Mouse (Mus musculus) liver, embryonic 16.5 days (tissue): Measurements from ENCODE around the gene Ap2s1. TPM values are rescaled to one million over a fixed set of nuclear protein-coding genes. Genes with fewer than 3 reads are reported as not detected.
A peak's percentile ranks its signal among the peaks of the same experiment; 100 is the strongest.

Experiments used
- ATAC-seq: fragments of 200-750 bp; cut with Nextera tagmentation; 2 replicates; pipeline ENCODE4 v1.8.0; 2017; ENCODE audit warnings: low read depth, mild to moderate bottlenecking, moderate number of reproducible peaks, moderate library complexity
- H3K27ac ChIP-seq: fragments of 300-500 bp; sonication (generic); 2 replicates; pipeline ENCODE4 v1.5.1; 2014; ENCODE audit warnings: mild to moderate bottlenecking, low read length
- H3K27me3 ChIP-seq: fragments of 300-500 bp; sonication (generic); 2 replicates; pipeline ENCODE4 v1.6.1; 2014; ENCODE audit warnings: low read depth, low read length, mixed read lengths; ENCODE audit not compliant: control insufficient read depth, insufficient read depth
- H3K36me3 ChIP-seq: fragments of 300-500 bp; sonication (generic); 2 replicates; pipeline ENCODE4 v1.6.1; 2014; ENCODE audit warnings: mild to moderate bottlenecking; ENCODE audit not compliant: control insufficient read depth, insufficient read depth
- H3K4me1 ChIP-seq: fragments of 300-500 bp; sonication (generic); 2 replicates; pipeline ENCODE4 v1.6.1; 2014; ENCODE audit warnings: low read depth, low read length, mixed read lengths; ENCODE audit not compliant: control insufficient read depth
- H3K4me2 ChIP-seq: fragments of 300-500 bp; sonication (generic); 2 replicates; pipeline ENCODE4 v1.6.1; 2014; ENCODE audit warnings: low read depth, low read length, mixed read lengths
- H3K4me3 ChIP-seq: fragments of 300-500 bp; sonication (generic); 2 replicates; pipeline ENCODE4 v1.5.1; 2014; ENCODE audit warnings: low read depth, mild to moderate bottlenecking, low read length
- H3K9ac ChIP-seq: fragments of 300-500 bp; sonication (generic); 2 replicates; pipeline ENCODE4 v1.6.1; 2014; ENCODE audit warnings: low read depth, low read length
- H3K9me3 ChIP-seq: fragments of 300-500 bp; sonication (generic); replicated peaks from 2 replicates; pipeline ENCODE4 v1.6.1; 2016; ENCODE audit warnings: low read length; ENCODE audit not compliant: control insufficient read depth
- WGBS: fragments of 180-500 bp; shearing (Covaris S2); extraction: QIAGEN DNeasy Blood & Tissue Kit; methylation state at CpG from one replicate; pipeline ENCODE4 v1.1.7; 2014; ENCODE audit not compliant: insufficient replicate concordance; 5-methylcytosine and 5-hydroxymethylcytosine counted together
- polyA plus RNA-seq: library from polyadenylated mRNA; unstranded; fragments of >200 nt; fragmentation: Nextera tagmentation; extraction: Ambion mirVana; gene quantifications from 2 replicates; pipeline ENCODE4 v1.2.1, GENCODE M21; 2015

Gene Ap2s1
- polyA plus RNA-seq, 1 experiment from 2014 or later: 155 TPM

DNA sequence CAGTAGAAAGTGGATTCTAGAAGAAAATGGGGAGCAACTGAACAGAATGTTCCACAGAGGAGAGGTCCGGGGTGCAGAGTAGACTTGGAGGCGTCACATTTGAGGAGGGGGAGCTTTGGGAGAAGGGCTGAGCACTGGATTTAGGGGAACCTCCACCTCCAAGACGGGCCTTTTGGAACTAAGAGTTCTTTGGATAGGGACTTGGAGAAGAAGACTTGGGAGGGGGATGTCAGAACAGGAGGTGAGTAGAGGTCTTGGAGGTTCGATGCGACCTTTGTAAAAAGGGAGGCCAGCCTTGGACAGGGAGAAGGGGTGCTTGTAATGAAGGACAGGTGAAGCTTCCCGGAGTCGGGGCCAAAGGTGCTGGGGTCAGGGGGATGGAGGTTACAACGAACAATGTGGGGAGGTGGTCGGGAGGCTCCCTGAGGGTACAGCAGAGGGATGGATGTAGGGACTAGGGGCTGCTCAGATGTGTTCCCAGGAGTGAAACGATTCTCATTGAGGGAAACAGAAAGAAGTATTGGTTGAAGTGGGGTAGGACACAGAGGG is 920 bp downstream of the Ap2s1 start:
- H3K27ac ChIP-seq: peak overlapping the region; percentile 65
- H3K36me3 ChIP-seq: peaks cover 9% of the 10 kb centered on the region; the same call in 1 of the 2 replicates
- H3K4me2 ChIP-seq: peak overlapping the region; percentile 89
- WGBS: 36% methylated on average over 10 of the region's 10 CpGs
- peaks cover 14% of the 10 kb centered on the region for H3K4me1 ChIP-seq
- no peaks in the 10 kb centered on the region for H3K27me3 ChIP-seq
- ATAC-seq: no peak
- peak overlapping the region; percentile 94 for H3K9ac ChIP-seq
- no peaks in the 10 kb centered on the region for H3K9me3 ChIP-seq
- H3K4me3 ChIP-seq: peak overlapping the region; percentile 86

DNA sequence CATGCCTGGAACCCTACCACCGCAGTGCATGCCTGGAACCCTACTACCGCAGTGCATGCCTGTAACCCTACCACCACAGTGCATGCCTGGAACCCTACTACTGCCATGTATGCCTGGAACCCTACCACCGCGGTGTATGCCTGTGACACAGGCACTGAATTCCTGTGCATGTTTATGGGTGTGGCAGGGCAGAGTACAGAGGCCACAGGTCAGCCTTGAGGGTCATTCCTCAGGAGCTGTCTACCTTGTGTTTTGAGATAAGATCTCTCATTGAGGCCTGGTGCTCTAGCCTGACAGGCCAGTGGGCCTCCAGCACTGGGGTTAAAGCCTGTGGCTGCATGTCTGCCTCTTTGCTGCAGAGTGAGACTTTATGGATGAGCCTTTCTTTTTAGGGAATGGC is 7.2 kb downstream of the Ap2s1 start:
- no peak for ATAC-seq
- Histone ChIP-seq H3K27me3 (no peaks in the 10 kb centered on the region), H3K27ac (no peak overlapping the region), H3K9me3 (no peaks in the 10 kb centered on the region), H3K4me1 (no peaks in the 10 kb centered on the region), H3K4me3 (no peak overlapping the region), H3K9ac (no peak overlapping the region), H3K36me3 (peaks cover 23% of the 10 kb centered on the region), H3K4me2 (no peak overlapping the region)
- 91% methylated on average over 4 of the region's 4 CpGs for WGBS

DNA sequence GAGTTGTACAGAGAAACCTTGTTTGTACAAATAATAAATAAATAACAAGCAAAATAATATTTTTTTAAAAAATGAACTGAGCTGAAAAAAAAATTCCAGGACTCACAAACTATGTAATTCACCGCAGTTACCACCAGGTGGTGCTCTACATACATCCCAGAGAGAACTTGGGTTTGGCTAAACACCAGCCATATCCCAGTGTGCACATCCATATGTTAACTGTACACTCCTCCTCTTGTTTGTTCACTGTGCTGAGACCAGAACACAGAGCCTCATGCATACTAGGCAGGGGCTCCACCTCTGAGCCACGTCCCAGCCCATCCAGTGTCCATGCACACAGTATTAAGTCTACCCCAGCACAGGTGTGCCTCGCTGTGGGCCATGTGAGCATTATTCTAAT is 7.9 kb downstream of the Ap2s1 start:
- H3K27ac ChIP-seq: no peak overlapping the region
- no peak overlapping the region for H3K9ac ChIP-seq
- 54% methylated on average over 3 of the region's 3 CpGs for WGBS
- no peak overlapping the region for H3K4me3 ChIP-seq
- ATAC-seq: no peak
- H3K27me3 ChIP-seq: no peaks in the 10 kb centered on the region
- peaks cover 23% of the 10 kb centered on the region for H3K36me3 ChIP-seq
- no peak overlapping the region for H3K4me2 ChIP-seq
- no peaks in the 10 kb centered on the region for H3K4me1 ChIP-seq
- no peaks in the 10 kb centered on the region for H3K9me3 ChIP-seq

DNA sequence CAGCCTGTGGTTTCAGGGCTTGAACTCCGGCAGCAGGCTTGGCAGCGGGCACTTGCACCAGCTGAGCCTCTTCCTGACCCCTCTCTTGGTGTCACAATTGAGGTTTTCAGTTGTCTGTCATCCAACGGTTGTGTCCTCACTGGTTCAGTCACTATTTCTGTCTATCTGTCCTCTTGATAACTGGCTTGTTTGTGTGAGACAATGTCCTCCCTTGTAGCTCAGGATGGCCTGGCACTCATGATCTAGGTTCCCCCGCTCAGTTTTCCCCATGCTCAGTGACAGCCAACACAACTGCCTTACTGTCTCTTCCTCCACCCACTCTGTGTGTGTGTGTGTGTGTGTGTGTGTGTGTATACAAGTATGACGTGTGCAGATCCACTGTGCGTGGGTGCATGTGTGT is 9.4 kb downstream of the Ap2s1 start:
- H3K4me1 ChIP-seq: no peaks in the 10 kb centered on the region
- peaks cover 23% of the 10 kb centered on the region for H3K36me3 ChIP-seq
- no peak overlapping the region for H3K4me2 ChIP-seq
- no peak overlapping the region for H3K4me3 ChIP-seq
- no peak overlapping the region for H3K9ac ChIP-seq
- WGBS: 79% methylated on average over 6 of the region's 6 CpGs
- no peak for ATAC-seq
- H3K9me3 ChIP-seq: no peaks in the 10 kb centered on the region
- no peaks in the 10 kb centered on the region for H3K27me3 ChIP-seq
- no peak overlapping the region for H3K27ac ChIP-seq

DNA sequence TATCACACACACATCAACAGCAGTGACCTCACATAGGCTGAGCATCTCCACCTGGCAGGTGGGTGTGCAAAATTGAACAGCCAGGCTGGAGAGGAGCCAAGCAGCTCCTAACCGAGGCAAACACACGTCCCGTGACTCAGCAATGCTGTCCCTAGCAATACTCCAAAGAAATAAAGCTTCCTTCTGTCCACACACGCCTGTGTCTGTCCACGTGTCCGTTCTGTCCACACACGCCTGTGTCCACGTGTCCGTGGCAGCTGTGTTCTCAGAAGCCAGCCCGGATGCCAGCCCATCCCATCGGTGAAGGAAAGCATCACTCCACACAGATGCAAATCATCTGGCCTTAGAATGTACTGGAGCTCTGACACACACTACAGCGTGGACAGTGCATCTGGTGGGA is 13.8 kb downstream of the Ap2s1 start:
- H3K36me3 ChIP-seq: peaks cover 6% of the 10 kb centered on the region
- H3K27me3 ChIP-seq: no peaks in the 10 kb centered on the region
- H3K9me3 ChIP-seq: no peaks in the 10 kb centered on the region
- H3K4me3 ChIP-seq: no peak overlapping the region
- no peak overlapping the region for H3K9ac ChIP-seq
- 73% methylated on average over 12 of the region's 12 CpGs for WGBS
- no peak overlapping the region for H3K27ac ChIP-seq
- no peak for ATAC-seq
- H3K4me1 ChIP-seq: peaks cover 6% of the 10 kb centered on the region
- H3K4me2 ChIP-seq: no peak overlapping the region

DNA sequence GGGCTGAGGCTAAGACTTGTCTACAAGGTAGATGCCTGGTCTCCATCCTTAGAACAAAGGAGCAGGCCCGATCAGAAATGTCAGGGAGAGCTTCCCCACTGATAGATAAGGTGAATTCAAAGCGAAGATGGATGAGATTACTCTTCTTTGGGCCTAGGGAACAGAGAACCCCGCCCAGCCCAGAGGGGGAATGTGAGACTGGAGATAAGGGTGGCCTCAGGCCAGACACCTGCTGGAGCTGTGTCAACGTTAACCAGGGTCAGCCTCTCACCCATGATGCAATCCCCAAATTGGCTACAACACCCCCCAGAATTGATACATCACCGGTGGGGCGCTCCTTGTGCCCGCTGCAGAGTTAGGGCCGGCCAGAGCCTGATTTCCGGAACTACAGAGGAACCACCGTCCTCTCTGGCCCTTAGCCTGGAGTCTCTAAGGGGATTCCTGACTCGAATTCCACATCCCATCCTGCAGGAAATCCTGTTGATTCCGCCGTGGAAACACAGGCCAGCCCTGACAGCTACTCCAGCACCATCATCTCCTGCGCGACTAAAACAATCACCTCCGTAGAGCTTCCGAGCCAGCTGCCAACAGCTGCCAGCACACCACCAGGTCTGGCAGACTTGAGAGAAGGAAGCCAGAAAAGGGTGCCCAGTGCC is 17.3 kb downstream of the Ap2s1 start:
- H3K4me3 ChIP-seq: no peak overlapping the region
- H3K4me1 ChIP-seq: peaks cover 6% of the 10 kb centered on the region

DNA sequence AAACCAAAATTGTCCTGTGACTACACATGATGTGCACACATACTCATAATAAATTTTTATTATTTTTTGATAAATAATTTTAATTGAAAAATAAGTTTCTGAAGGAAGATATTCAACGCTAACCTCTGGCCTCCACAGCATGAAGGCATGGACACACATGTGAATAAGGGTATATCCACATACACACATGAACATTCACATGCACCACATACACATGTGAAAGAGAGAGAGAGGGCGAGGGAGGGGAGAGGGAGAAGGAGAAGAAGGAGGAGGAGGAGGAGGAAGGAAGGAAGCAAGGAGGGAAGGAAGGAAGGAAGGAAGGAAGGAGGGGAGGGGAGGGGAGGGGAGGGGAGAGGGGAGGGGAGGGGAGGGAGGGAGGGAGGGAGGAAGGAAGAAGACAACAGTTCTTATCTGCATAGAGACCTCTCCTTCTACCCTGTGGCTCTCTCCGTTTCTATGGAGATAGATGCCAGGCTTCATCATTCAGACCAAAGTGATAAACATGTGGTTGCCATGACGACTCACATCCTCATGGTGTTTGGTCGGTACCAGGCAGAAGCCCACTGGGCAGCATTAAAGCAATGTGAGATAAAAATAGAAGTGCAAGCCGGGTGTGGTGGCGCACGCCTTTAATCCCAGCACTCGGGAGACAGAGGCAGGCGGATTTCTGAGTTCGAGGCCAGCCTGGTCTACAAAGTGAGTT is 20.8 kb downstream of the Ap2s1 start:
- no peaks in the 10 kb centered on the region for H3K27me3 ChIP-seq
- no peak overlapping the region for H3K4me2 ChIP-seq
- H3K9me3 ChIP-seq: no peaks in the 10 kb centered on the region
- WGBS: 57% methylated on average over 10 of the region's 11 CpGs
- ATAC-seq: no peak
- H3K36me3 ChIP-seq: no peaks in the 10 kb centered on the region
- H3K4me3 ChIP-seq: no peak overlapping the region
- no peak overlapping the region for H3K27ac ChIP-seq
- H3K9ac ChIP-seq: no peak overlapping the region
- H3K4me1 ChIP-seq: peaks cover 6% of the 10 kb centered on the region

More for the DNA sequence above, 17.3 kb downstream of the Ap2s1 start:
- Histone ChIP-seq H3K36me3 (no peaks in the 10 kb centered on the region), H3K27ac (no peak overlapping the region), H3K9ac (no peak overlapping the region), H3K4me2 (no peak overlapping the region), H3K27me3 (no peaks in the 10 kb centered on the region), H3K9me3 (no peaks in the 10 kb centered on the region)
- WGBS: 39% methylated on average over 17 of the region's 17 CpGs
- ATAC-seq: peak; percentile 56

DNA sequence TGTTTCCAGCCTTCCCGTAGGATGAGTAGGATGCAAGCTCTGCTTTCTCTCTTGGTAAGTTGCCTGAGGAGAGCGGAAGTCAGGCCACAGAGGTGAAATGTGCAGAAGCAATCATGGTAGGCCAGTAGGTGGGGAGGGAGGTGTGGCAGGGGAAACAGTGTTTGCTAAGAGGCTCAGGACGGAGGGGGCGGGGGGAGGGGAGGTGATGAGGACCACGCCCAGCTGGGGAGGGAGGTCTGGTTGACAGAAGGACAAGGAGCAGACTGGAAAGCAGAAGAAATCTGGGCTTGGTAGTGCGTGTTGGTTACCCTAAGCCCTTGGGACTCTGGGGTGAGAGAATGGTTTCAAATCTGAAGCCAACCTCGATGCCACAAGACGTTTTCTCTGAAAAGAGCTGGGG is 22.1 kb downstream of the Ap2s1 start:
- Histone ChIP-seq H3K9me3 (no peaks in the 10 kb centered on the region), H3K9ac (no peak overlapping the region), H3K4me1 (peaks cover 3% of the 10 kb centered on the region), H3K4me2 (no peak overlapping the region), H3K36me3 (no peaks in the 10 kb centered on the region), H3K27me3 (no peaks in the 10 kb centered on the region), H3K4me3 (no peak overlapping the region), H3K27ac (no peak overlapping the region)
- WGBS: 16% methylated on average over 8 of the region's 8 CpGs
- no peak for ATAC-seq

DNA sequence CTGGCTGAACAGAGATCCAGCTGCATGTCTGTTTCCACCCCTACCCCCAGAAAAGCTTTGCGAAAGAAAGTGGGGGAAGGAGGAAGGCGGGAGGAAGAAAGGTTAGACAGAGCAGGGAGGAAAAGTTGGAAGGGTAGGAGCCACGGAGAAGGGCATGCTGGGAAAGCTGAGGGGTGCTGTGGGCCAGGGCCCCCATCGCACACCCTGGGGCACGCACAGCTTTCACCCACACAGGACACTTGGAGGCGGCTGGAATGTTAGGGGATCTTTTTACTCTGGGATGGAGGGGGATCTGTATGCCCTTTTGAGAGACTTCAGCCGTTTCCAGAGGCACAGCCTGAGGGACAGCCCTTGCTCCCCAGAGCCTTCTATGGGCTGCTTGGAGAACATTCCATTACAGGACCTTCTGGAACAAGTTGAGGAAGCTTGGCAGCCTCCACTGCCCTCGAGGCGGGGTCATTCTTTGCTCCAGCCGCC is 22.8 kb downstream of the Ap2s1 start:
- Histone ChIP-seq H3K9me3 (no peaks in the 10 kb centered on the region), H3K4me3 (no peak overlapping the region), H3K27ac (no peak overlapping the region), H3K4me2 (no peak overlapping the region), H3K9ac (no peak overlapping the region), H3K36me3 (no peaks in the 10 kb centered on the region), H3K27me3 (no peaks in the 10 kb centered on the region), H3K4me1 (no peaks in the 10 kb centered on the region)
- 55% methylated on average over 10 of the region's 10 CpGs for WGBS
- no peak for ATAC-seq
